Mouse (Mus musculus) spleen, postnatal 4 days (tissue): ENCODE measurements at regions not wholly inside any gene's neighbourhood (a gene's known extent, or its start where the extent isn't known, plus 50 kb on each side); places are given as distances from the start of the nearest gene placed in this dataset.

Experiments used
- DNase-seq, 2 experiments: peaks; one replicate each; pipeline ENCODE4 v3.0.0; 2022; ENCODE audit warnings: low spot score in 2 of 2

- DNase-seq: no peak
Measured at GRCm38 (mm10) chr4:106227428-106227827, 88.6 kb upstream of the Usp24 start.

- peak; percentile 56 to 77 for DNase-seq
Measured at GRCm38 (mm10) chr4:106228534-106228933, 87.5 kb upstream of the Usp24 start.

GRCm38 (mm10) chr4:106229526-106229925 is 86.5 kb upstream of the Usp24 start:
- DNase-seq: no peak

GRCm38 (mm10) chr4:106232499-106232970 is 83.5 kb upstream of the Usp24 start:
- DNase-seq: no peak

- DNase-seq: peak in 1 of 2 experiments; percentile 44
Measured at GRCm38 (mm10) chr4:106244384-106244819, 71.6 kb upstream of the Usp24 start.

- peak in 1 of 2 experiments; percentile 50 for DNase-seq
Measured at GRCm38 (mm10) chr4:106244826-106245510, 71.0 kb upstream of the Usp24 start.

- peak; percentile 10 to 58 for DNase-seq
Measured at GRCm38 (mm10) chr4:106246695-106247094, 69.3 kb upstream of the Usp24 start.

GRCm38 (mm10) chr4:106247398-106247797 is 68.6 kb upstream of the Usp24 start:
- DNase-seq: peak; percentile 10 to 51

- peak; percentile 74 to 81 for DNase-seq
Measured at GRCm38 (mm10) chr4:106248272-106248671, 67.7 kb upstream of the Usp24 start.

- DNase-seq: peak; percentile 30 to 49
Measured at GRCm38 (mm10) chr4:106249028-106249782, 66.8 kb upstream of the Usp24 start.

- DNase-seq: no peak
Measured at GRCm38 (mm10) chr4:106250048-106250447, 66.0 kb upstream of the Usp24 start.

- no peak for DNase-seq
Measured at GRCm38 (mm10) chr4:106251430-106251829, 64.6 kb upstream of the Usp24 start.

GRCm38 (mm10) chr4:106252946-106253345 is 63.1 kb upstream of the Usp24 start:
- no peak for DNase-seq

- no peak for DNase-seq
Measured at GRCm38 (mm10) chr4:106254761-106255475, 61.1 kb upstream of the Usp24 start.

- DNase-seq: no peak
Measured at GRCm38 (mm10) chr4:106255959-106256609, 59.9 kb upstream of the Usp24 start.

GRCm38 (mm10) chr4:106261404-106261803 is 54.6 kb upstream of the Usp24 start:
- no peak for DNase-seq

- DNase-seq: no peak
Measured at GRCm38 (mm10) chr4:106261901-106262560, 54.0 kb upstream of the Usp24 start.

- no peak for DNase-seq
Measured at GRCm38 (mm10) chr4:106262751-106263725, 53.0 kb upstream of the Usp24 start.
